Mouse (Mus musculus) adipocyte (in vitro differentiated cells): ENCODE data around the gene Xbp1.
"Not testable (repeated sequence)": the region's sequence is repeated elsewhere in the genome, so short reads cannot be mapped to it uniquely, and the experiment has no call there.

Experiments
- DNase-seq: peaks from one replicate; pipeline ENCODE4 v3.0.0-alpha.2; 2016; ENCODE audit warnings: low spot score

Gene Xbp1

GRCm38 (mm10) chr11:5528841-5529240 is 8.4 kb downstream of the Xbp1 start:
- DNase-seq, result no peak

GRCm38 (mm10) chr11:5530172-5530571 is 9.7 kb downstream of the Xbp1 start:
- DNase-seq, result no peak

DNA sequence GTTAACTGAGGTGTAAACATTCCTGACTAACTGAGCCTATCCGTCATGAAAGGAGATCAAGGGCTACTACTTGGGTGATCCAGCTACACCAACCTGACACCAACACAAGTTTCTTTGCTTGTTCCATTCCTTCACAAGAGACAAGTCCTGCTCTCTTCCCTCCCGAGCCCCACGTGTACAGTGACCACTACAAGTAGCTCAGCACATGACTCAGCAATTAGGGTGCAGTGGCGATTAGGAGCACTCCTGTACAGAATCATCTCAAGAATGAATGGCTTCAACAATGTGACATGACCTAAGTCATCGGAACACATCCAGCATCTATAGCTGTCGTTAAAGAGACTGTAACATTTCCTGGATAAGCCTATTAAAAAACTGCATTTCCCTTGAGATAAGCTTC is 10.3 kb downstream of the Xbp1 start:
- no peak for DNase-seq

DNA sequence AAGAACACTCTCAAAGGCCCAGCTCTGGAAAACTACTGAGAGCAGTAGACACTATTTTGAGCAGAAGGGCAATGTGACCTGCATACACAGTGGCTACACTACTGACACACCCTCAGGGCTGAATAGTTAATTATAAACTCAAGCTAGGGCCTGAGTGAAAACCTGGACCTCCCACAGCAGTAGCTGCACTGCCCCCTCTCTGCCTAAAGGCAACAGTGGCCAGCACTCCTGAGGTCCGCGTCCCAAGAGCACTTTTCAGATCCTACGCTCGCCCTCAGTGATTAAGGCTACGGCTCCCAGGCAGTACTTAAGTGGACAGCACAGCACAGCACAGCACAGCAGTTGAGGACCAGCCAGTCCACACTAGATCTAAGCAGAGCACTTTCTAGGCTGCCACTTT is 12.6 kb downstream of the Xbp1 start:
- no peak for DNase-seq

- DNase-seq, result not testable (repeated sequence)
Measured at GRCm38 (mm10) chr11:5537454-5537853, 17.0 kb downstream of the Xbp1 start.

DNA sequence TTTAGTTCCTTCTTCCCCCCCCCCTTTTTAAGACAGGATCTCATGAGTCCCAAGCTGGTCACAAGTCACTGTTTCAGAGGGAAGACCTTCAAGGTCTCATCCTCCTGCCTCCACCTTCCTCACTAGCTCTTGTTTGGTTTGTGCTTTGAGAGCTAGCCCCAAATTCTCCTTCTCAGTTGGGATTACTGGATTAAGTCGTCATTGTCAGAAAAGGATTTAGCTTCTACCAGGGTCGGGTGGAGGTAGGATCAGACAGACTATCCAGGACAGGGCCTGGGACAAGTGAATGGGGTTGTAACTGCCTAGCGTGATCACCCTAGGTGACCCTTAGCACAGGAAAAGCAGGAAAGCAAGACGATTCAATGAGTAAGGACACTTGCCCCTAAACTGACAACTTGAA is 19.9 kb downstream of the Xbp1 start:
- no peak for DNase-seq

GRCm38 (mm10) chr11:5541230-5541798 is 20.9 kb downstream of the Xbp1 start:
- no peak for DNase-seq

- peak; percentile 92 for DNase-seq
Measured at GRCm38 (mm10) chr11:5541799-5542481, 21.5 kb downstream of the Xbp1 start, which contains the start of gene Ccdc117. Gene Ccdc117, minus strand, starts transcription at chr11:5542187.

DNA sequence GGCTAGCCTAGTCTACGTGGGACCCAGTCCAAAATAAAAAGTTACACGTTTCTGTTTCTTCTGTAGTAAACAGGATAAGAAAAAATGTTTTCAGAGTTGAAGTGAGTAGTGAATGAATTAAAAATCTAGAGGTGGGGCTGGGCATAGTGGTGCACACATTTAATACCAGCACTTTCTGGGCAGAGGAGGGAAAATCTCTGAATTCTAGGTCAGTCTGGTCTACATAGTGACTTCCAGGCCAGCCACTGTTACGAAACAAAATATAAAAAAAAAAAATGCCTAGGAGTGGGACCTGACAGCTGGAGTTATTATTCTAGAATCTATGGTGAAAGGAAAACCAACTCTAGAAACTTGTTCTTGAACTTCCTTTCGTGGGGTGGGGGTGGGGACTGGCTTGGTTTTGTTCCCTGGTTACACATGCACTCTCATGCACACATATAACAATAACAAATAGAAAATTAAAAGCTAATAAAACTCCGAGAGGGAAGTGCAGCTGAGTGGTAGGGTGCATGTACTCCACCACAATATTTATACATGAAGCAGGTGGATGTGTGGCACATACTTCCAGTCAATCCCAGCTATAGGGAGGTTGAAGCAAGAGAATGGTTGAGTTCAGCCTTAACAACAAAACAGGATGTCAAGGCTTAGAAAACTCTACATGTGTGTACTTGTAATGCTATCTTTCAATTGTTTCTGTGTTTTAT is 22.2 kb downstream of the Xbp1 start:
- no peak for DNase-seq

GRCm38 (mm10) chr11:5543281-5543680 is 22.8 kb downstream of the Xbp1 start:
- DNase-seq, result no peak

DNA sequence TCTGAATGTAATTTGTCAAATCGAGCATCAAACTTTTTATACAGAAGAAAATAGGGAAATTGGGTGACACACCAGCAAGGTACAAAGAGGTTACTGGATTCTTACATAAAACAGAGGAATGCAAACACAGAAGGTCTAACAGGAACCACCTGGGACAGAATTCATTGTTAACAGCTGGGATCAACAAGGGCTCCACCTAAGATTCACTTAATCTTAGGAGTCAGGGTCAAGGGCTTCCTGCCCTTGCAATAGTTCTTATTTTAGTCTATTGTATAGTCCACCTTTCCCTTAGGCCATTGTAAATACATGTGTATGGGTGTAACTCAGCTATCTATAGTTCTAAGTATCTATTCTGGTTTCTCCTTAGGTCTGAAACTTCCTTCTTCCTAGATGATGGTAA is 24.2 kb downstream of the Xbp1 start:
- DNase-seq, result not testable (repeated sequence)

DNA sequence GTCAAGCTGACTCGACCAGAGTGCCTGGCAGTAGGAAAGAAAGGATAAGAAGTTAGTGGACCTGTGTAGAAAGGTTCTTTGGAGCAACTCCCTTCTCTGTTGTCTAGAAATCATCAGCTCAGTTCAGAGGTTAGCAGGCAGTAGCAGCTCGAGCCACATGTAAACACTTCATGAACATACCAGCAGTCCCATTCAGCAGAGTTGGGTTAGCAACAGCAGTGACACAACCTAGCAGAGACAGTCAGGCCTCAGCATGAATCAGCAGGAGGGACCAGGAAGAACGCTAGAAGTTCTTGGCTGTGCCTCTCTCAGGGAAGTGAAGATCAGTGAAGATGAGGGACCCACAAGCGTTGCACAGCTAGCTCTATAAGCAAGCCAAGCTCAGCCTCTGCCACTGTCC is 25.0 kb downstream of the Xbp1 start:
- no peak for DNase-seq

DNA sequence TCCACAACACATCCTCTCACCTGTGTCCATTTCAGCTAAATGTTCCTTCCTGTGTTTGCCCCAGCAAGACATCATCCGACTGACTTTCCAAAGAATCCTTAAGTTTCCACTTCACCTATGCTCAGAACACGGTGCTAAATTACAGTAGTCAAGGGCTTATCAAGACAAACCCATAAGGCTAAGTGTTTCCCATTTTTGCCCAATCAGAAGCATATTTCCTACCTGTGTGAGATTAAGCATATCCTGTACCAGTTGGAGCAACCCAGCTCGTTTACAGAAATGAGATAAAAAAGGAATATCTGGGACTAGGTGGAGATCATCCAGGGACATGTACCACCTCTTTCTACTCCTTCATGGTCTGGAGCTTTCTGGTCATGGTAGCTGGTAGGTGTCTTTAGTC is 26.2 kb downstream of the Xbp1 start:
- DNase-seq, result no peak

- no peak for DNase-seq
Measured at GRCm38 (mm10) chr11:5551430-5551829, 31.0 kb downstream of the Xbp1 start.

- DNase-seq, result no peak
Measured at GRCm38 (mm10) chr11:5551931-5552330, 31.5 kb downstream of the Xbp1 start.

GRCm38 (mm10) chr11:5560273-5560672 is 39.8 kb downstream of the Xbp1 start:
- DNase-seq, result no peak

- DNase-seq, result no peak
Measured at GRCm38 (mm10) chr11:5562625-5563268, 42.3 kb downstream of the Xbp1 start.

DNA sequence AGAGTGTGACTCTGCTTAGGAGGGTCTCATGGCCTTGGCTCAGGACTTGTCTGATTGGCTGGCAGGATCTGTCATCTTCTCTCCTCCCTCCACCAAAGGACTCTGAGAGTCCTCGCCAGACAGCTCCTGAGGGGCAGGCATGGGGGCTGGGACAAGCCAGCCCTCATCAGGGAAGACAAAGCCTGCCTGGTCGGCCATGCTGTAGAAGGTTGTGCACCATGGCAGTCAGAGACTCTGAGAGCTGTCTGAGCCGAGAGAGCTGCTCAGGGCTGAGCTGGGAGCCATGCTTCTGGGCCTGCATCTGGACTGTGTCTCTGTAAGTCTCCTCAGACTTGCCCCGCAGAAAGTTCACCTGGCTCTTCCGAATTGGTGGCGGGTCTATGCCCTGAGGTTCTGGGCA is 43.4 kb downstream of the Xbp1 start:
- DNase-seq, result no peak

DNA sequence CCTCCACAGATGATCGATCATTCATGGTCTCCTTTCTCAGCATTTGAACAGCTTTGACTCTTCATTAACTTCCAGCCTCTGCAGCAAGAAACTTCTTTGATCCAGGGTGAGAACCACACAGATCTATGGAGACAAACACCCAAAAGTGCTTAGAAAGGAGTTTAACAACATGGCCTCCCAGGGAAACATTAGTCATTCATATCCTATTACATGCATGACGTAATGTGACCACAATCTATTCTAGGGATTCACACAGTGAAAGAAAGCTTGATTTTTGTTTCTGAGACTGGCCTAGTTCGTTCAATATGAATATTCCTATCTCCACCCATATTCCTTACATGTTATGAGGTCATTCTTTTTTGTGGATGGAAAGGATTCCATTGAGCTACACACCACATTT is 45.1 kb downstream of the Xbp1 start:
- DNase-seq, result no peak

- DNase-seq, result no peak
Measured at GRCm38 (mm10) chr11:5566506-5566905, 46.0 kb downstream of the Xbp1 start.

- no peak for DNase-seq
Measured at GRCm38 (mm10) chr11:5567654-5568053, 47.2 kb downstream of the Xbp1 start.

DNA sequence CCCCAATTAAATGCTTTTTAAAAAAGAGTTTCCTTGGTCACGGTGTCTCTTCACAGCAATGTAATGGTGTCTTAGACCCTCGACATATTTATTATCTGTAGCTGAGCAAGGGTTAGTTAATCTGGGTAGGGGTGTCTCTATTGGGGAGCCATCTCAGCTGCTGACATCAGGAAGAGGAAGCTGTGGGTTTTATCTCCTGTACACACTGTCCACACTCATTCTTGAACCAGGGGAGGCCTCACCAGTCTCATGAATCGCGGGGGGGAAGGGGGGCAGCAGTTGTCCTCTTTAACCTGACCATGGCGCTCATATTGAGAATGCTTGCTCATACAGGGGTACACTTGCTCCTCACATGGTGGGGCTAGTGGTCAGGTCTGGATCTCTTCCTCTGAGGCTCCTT is 47.6 kb downstream of the Xbp1 start:
- DNase-seq, result no peak

- no peak for DNase-seq
Measured at GRCm38 (mm10) chr11:5569474-5569873, 49.0 kb downstream of the Xbp1 start, which contains the start of gene Ankrd36. Gene Ankrd36, plus strand, starts transcription at chr11:5569684.
